Mouse (Mus musculus): ENCODE data around the gene Sptbn4.

- TF ChIP-seq CTCF (IDR thresholded peaks at IDR 0.05; ENCODE audit: low read depth, low read length) (no peak), POLR2A (IDR thresholded peaks at IDR 0.05; ENCODE audit: extremely low read depth, insufficient read depth, low read length) (no peak)
These were observed 40.3 kb upstream of the Sptbn4 start for GRCm38 (mm10) chr7:27487740-27488268.
